Mouse (Mus musculus) bone marrow, adult 2 months (tissue): ENCODE measurements around the gene Atf7. TPM values are rescaled to one million over a fixed set of nuclear protein-coding genes. Genes with fewer than 3 reads are reported as not detected.

Experiments
- H3K27ac ChIP-seq: fragments of 200-500 bp; 2 replicates; pipeline ENCODE4 v1.5.1; 2012; ENCODE audit warnings: low read depth, mild to moderate bottlenecking, control low read depth, inconsistent platforms, low read length; ENCODE audit not compliant: control insufficient read depth, poor library complexity, insufficient read depth
- H3K4me1 ChIP-seq: fragments of 200-500 bp; 2 replicates; pipeline ENCODE4 v1.6.1; 2011; ENCODE audit warnings: low read length; ENCODE audit not compliant: control insufficient read depth, insufficient read depth
- H3K4me3 ChIP-seq: fragments of 200-500 bp; replicated peaks from 2 replicates; pipeline ENCODE3; 2011; ENCODE audit warnings: mild to moderate bottlenecking, low read depth, low read length, control low read depth; ENCODE audit not compliant: control insufficient read depth
- CTCF ChIP-seq: fragments of 200-500 bp; IDR thresholded peaks from 2 replicates; pipeline ENCODE4 v1.5.1; 2011; ENCODE audit warnings: low read length, control low read depth; ENCODE audit not compliant: control insufficient read depth, insufficient read depth
- POLR2A ChIP-seq: fragments of 200-500 bp; IDR thresholded peaks from 2 replicates; pipeline ENCODE4 v1.6.1; 2011; ENCODE audit warnings: low read depth, mild to moderate bottlenecking, control low read depth, low read length, borderline replicate concordance; ENCODE audit not compliant: control insufficient read depth
- WGBS: fragments of 180-500 bp; shearing (Covaris S2); methylation state at CpG from one replicate; pipeline ENCODE4 v1.1.7; 2018; 5-methylcytosine and 5-hydroxymethylcytosine counted together
- polyA plus RNA-seq: library from polyadenylated mRNA; stranded (reverse); fragments of >200 nt; gene quantifications from 2 replicates; pipeline ENCODE4 v1.2.4, GENCODE M21; 2011; ENCODE audit warnings: low replicate concordance; ENCODE audit not compliant: missing spikeins, insufficient read depth, insufficient read length

Gene Atf7
- polyA plus RNA-seq, 1 experiment, result 45.2 TPM

DNA sequence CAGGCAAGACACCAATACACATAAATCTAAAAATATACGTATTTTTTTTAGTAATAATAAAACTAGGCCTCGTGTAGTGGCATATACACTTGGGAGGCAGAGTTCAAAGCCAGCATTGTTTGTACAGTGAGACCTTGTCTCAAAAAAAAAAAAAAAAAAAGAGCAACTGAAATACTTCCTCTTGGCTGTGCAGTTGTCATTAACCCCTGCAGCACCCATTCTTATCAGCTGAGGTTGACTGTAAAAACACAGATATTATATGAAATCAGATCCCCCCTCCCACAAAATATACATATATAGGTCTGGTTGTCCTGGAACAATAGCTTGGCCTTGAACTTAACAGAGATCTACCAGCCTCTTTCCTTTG, 118.8 kb downstream of the Atf7 start:
- TF ChIP-seq POLR2A, result no peak
- Histone ChIP-seq H3K4me3 (no peak overlapping the region), H3K4me1 (no peaks in the 10 kb centered on the region; the same call in 1 of the 2 replicates), H3K27ac (no peak overlapping the region)
- WGBS, result 9% methylated on average over 2 of the region's 2 CpGs

DNA sequence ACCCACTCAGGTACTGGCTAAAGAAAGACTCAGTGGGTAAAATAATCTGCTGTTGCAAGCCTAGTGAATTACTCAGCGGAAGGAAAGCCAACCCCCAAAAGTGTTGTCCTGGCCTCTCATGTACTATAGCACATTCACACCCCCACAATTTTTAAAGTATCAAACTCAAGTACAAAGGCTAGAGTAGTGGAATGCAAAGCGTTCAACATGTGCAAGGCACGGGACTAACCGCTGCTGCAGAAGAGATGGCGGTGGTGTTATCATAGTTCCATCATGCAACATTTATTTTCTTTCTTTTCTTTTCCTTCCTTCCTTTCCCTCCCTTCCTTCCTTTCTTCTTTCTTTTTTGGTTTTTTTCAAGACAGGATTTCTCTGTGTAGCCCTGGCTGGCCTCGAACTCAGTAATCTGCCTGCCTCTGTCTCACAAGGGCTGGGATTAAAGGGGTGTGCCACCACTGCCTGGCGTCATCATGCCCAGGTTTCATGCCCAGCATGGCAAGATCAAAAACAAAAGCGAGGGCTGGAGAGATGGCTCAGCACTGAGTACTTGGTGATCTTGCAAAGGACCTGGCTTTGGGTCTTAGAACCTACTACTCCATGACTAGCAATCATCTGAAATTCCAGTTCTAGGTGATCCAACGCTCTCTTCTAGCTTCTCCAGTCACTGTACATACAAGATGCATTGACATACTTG, 119.3 kb downstream of the Atf7 start:
- Histone ChIP-seq H3K27ac (no peak overlapping the region), H3K4me1 (no peaks in the 10 kb centered on the region; the same call in 1 of the 2 replicates), H3K4me3 (no peak overlapping the region)
- TF ChIP-seq POLR2A, result no peak
- TF ChIP-seq CTCF, result no peak
- WGBS, result 79% methylated on average over 9 of the region's 9 CpGs

- 85% methylated on average over 12 of the region's 12 CpGs for WGBS
- Histone ChIP-seq H3K27ac (no peak overlapping the region), H3K4me3 (no peak overlapping the region), H3K4me1 (no peaks in the 10 kb centered on the region; the same call in 1 of the 2 replicates)
- TF ChIP-seq POLR2A, result no peak
- TF ChIP-seq CTCF, result no peak
These were observed 120.0 kb downstream of the Atf7 start for GRCm38 (mm10) chr15:102505073-102505769.

GRCm38 (mm10) chr15:102503924-102504782, 121.1 kb downstream of the Atf7 start:
- TF ChIP-seq POLR2A, result no peak
- TF ChIP-seq CTCF, result no peak
- Histone ChIP-seq H3K27ac (no peak overlapping the region), H3K4me1 (no peaks in the 10 kb centered on the region), H3K4me3 (no peak overlapping the region)
- 92% methylated on average over 9 of the region's 9 CpGs for WGBS

GRCm38 (mm10) chr15:102503447-102503846, 121.8 kb downstream of the Atf7 start, which contains the start of gene Gm10337:
Gm10337 (plus strand) TSS chr15:102503722.
- 87% methylated on average over 1 of the region's 1 CpGs for WGBS
- TF ChIP-seq POLR2A (no peak), CTCF (no peak)
- no peak within 1 kb of the TSS for H3K27ac ChIP-seq
- no peaks in the 10 kb centered on the region for H3K4me1 ChIP-seq
- no peak within 1 kb of the TSS for H3K4me3 ChIP-seq

GRCm38 (mm10) chr15:102502254-102502840, 122.9 kb downstream of the Atf7 start:
- no peaks in the 10 kb centered on the region for H3K4me1 ChIP-seq
- TF ChIP-seq CTCF (no peak), POLR2A (no peak)
- H3K4me3 ChIP-seq, result no peak overlapping the region
- 77% methylated on average over 9 of the region's 9 CpGs for WGBS
- H3K27ac ChIP-seq, result no peak overlapping the region

GRCm38 (mm10) chr15:102501084-102501814, 124.0 kb downstream of the Atf7 start:
- TF ChIP-seq POLR2A (no peak), CTCF (no peak)

More at GRCm38 (mm10) chr15:102501084-102501814, 124.0 kb downstream of the Atf7 start:
- Histone ChIP-seq H3K4me1 (no peaks in the 10 kb centered on the region), H3K27ac (no peak overlapping the region), H3K4me3 (no peak overlapping the region)
- 91% methylated on average over 19 of the region's 19 CpGs for WGBS
